Mouse (Mus musculus) small intestine, adult 2 months (tissue): ENCODE measurements at regions not wholly inside any gene's neighbourhood (a gene's known extent, or its start where the extent isn't known, plus 50 kb on each side); places are given as distances from the start of the nearest gene placed in this dataset.

Source experiments
- H3K27ac ChIP-seq: fragments of 200-500 bp; 2 replicates; pipeline ENCODE4 v1.5.1; 2012; ENCODE audit warnings: low read depth, low read length, control low read depth, inconsistent platforms; ENCODE audit not compliant: insufficient read depth
- H3K27me3 ChIP-seq: fragments of 200-500 bp; 2 replicates; pipeline ENCODE4 v1.6.1; 2012; ENCODE audit warnings: mild to moderate bottlenecking, moderate library complexity, low read length, inconsistent platforms; ENCODE audit not compliant: control insufficient read depth, insufficient read depth
- H3K36me3 ChIP-seq: fragments of 200-500 bp; 2 replicates; pipeline ENCODE4 v1.6.1; 2012; ENCODE audit warnings: mild to moderate bottlenecking, low read length, control low read depth, inconsistent platforms; ENCODE audit not compliant: control insufficient read depth, insufficient read depth
- H3K4me1 ChIP-seq: fragments of 200-500 bp; 2 replicates; pipeline ENCODE4 v1.6.1; 2012; ENCODE audit warnings: low read length, inconsistent platforms, mixed read lengths; ENCODE audit not compliant: control insufficient read depth, insufficient read depth, insufficient read length
- H3K4me3 ChIP-seq: fragments of 200-500 bp; 2 replicates; pipeline ENCODE4 v1.5.1; 2012; ENCODE audit warnings: low read depth, mild to moderate bottlenecking, control low read depth, inconsistent platforms, low read length, moderate library complexity
- CTCF ChIP-seq: fragments of 200-500 bp; IDR thresholded peaks from 2 replicates; pipeline ENCODE4 v1.5.1; 2012; ENCODE audit warnings: low read depth, mild to moderate bottlenecking, control low read depth, inconsistent platforms, low read length, moderate library complexity, mixed read lengths; ENCODE audit not compliant: insufficient replicate concordance, insufficient read length; ENCODE audit errors: extremely low read depth
- POLR2A ChIP-seq: fragments of 200-500 bp; IDR thresholded peaks from 2 replicates; pipeline ENCODE4 v1.6.1; 2012; ENCODE audit warnings: low read depth, mild to moderate bottlenecking, control low read depth, inconsistent platforms, low read length, moderate library complexity
- WGBS: fragments of 180-500 bp; shearing (Covaris S2); methylation state at CpG from one replicate; pipeline ENCODE4 v1.1.7; 2018; 5-methylcytosine and 5-hydroxymethylcytosine counted together

- Histone ChIP-seq H3K4me3 (peak overlapping the region; percentile 17; the same call in 1 of the 2 replicates), H3K36me3 (no peaks in the 10 kb centered on the region), H3K27me3 (no peaks in the 10 kb centered on the region), H3K4me1 (no peaks in the 10 kb centered on the region), H3K27ac (no peak overlapping the region)
- 24% methylated on average over 13 of the region's 13 CpGs for WGBS
- TF ChIP-seq POLR2A (no peak), CTCF (no peak)
Measured at GRCm38 (mm10) chr4:12655457-12656228, 483.8 kb upstream of the Fam92a start.

- Histone ChIP-seq H3K27me3 (no peaks in the 10 kb centered on the region), H3K4me1 (no peaks in the 10 kb centered on the region), H3K27ac (no peak overlapping the region), H3K36me3 (no peaks in the 10 kb centered on the region), H3K4me3 (peak overlapping the region; percentile 17; the same call in 1 of the 2 replicates)
- TF ChIP-seq CTCF = no peak
- no peak for TF ChIP-seq POLR2A
- WGBS = 37% methylated on average over 12 of the region's 12 CpGs
Measured at GRCm38 (mm10) chr4:12654568-12655456, 483.0 kb upstream of the Fam92a start.

DNA sequence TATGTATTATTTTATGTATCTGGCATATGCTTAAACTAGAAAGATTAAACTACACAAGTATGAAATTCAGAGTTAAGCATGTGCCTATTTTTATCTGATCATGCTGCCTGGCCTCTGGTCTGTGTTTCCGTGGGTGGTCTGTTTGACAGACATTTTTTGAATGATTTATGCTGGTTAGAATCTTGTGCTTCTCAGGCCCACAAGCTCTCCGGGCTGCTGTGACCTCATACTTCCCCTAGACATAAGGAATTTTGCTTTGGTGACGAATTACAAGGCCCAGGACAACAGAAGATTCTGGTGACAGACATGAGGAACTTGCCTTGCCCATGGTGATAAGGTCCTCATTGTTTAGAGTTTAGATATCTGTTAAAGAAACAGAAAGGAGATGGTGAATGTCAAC is 475.9 kb upstream of the Fam92a start:
- Histone ChIP-seq H3K4me3 (no peak overlapping the region), H3K4me1 (no peaks in the 10 kb centered on the region), H3K27ac (no peak overlapping the region), H3K27me3 (no peaks in the 10 kb centered on the region), H3K36me3 (no peaks in the 10 kb centered on the region)
- TF ChIP-seq POLR2A (no peak), CTCF (no peak)
- 17% methylated on average over 3 of the region's 3 CpGs for WGBS

DNA sequence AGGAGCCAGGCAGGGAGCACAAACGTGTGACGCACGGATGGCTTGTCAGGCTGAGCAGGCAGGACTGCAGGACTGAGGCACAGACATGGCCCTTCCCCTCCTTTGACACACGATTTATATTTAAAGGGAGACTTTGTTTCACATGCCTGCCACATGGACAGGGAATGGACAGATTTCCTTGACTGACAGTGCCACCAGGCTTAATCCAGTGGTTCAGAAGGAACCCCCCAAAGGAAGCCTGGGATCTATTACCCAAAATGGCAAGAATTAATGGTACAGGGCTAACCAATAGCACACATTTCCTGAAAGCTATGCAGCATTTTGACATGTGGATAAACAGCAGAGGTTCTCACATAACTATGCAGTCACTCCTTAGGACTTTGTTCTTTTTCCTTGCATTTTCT is 470.7 kb upstream of the Fam92a start:
- H3K27me3 ChIP-seq = no peaks in the 10 kb centered on the region

DNA sequence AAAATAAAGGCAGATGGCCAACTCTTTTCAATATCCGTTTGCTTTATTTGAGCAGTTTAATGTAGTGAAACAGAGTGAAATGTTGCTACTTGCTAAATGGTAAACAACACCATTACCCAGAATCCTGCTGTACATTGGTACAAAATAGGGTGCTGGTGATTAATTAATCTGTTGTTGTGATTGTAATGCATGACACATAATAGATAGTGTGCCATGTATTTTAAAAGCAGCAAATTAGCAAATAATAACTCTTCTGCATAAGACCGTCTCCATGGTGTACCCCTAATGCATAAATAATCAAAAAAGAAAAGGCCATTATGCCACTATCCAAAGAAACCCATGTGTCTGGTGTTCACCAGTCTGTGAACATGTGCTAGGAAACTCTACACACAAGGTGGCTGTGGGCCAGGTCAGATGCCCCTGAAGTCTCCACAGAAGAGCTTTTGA is 457.6 kb upstream of the Fam92a start:
- 78% methylated on average over 2 of the region's 2 CpGs for WGBS
- Histone ChIP-seq H3K27ac (no peak overlapping the region), H3K27me3 (no peaks in the 10 kb centered on the region), H3K4me3 (no peak overlapping the region), H3K4me1 (no peaks in the 10 kb centered on the region), H3K36me3 (no peaks in the 10 kb centered on the region)
- TF ChIP-seq POLR2A (no peak), CTCF (no peak)

More for the DNA sequence above, 470.7 kb upstream of the Fam92a start:
- Histone ChIP-seq H3K27ac (no peak overlapping the region), H3K4me3 (no peak overlapping the region), H3K4me1 (no peaks in the 10 kb centered on the region), H3K36me3 (no peaks in the 10 kb centered on the region)
- TF ChIP-seq POLR2A (no peak), CTCF (no peak)
- 60% methylated on average over 4 of the region's 4 CpGs for WGBS

DNA sequence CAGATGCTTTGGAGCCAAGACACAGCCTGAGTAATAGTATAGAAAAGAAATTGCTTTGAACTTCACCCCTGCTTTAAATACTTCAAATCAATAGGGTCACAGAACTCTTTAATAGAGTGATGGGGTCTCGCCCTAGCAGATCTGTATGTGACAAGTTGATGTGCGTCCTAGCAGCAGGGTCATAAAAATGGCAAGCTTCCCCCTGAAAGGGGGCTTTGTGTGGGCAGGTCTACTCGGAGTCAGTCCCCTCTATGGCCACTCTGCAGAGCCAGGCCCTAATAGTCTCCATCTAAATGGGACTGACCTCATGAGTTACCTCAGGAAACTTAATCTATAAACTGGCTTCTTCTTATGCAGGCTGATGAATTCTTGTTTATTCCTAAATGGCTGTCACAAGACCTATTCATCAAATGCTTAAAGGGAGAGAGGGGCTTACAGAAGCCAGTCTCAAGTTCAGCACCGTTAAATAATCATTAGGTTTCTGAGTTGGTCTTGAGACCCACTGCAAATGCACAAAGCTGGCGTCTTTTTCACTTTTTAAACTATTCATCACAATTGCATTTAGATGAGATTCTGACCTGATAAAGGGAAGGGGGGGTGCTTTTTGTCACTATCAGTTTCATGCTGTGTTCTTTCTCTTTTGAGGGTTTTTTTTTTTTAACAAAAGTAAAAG is 457.0 kb upstream of the Fam92a start:
- WGBS = 47% methylated on average over 5 of the region's 5 CpGs
- H3K4me1 ChIP-seq = no peaks in the 10 kb centered on the region
- H3K27ac ChIP-seq = no peak overlapping the region
- H3K36me3 ChIP-seq = no peaks in the 10 kb centered on the region
- H3K27me3 ChIP-seq = no peaks in the 10 kb centered on the region
- no peak for TF ChIP-seq POLR2A
- no peak for TF ChIP-seq CTCF
- H3K4me3 ChIP-seq = no peak overlapping the region
